Mouse (Mus musculus) NIH3T3 (cell line): ENCODE results near the gene 4930412O13Rik.

ENCODE experiments used
- DNase-seq: peaks from one replicate; pipeline ENCODE4 v3.0.0-alpha.2; 2012; ENCODE audit warnings: low read depth

4930412O13Rik gene

DNA sequence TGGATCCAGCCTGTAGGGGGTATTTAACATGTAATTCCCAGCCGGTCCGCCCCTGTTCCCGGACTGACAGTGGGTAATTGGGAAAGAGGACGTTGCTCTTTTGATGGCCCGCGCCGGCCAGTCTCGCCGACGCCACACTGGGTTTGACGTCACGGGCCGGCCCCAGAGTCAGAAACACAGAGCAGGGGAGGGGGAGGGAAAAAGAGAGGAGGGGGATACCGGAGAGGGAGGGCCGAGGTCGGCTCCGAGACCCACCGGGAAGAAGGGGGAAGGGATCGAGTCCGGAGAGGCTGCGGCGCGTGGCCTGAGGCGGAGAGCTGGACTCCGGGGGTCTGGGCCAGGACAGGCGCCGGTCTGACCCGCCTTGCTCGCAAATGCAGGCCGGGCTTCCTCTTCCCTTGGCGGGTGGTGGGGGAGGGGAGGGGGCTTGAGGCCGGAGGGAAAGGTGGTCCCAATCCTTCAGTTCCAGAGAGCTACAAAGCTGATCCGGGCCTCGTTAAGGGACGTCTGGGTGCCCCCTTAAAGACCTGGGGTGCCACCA, at the start of gene 4930412O13Rik:
Gene 4930412O13Rik, plus strand, starts transcription at position 202 of the 541 bp plus-strand sequence.
- no peak for DNase-seq

DNA sequence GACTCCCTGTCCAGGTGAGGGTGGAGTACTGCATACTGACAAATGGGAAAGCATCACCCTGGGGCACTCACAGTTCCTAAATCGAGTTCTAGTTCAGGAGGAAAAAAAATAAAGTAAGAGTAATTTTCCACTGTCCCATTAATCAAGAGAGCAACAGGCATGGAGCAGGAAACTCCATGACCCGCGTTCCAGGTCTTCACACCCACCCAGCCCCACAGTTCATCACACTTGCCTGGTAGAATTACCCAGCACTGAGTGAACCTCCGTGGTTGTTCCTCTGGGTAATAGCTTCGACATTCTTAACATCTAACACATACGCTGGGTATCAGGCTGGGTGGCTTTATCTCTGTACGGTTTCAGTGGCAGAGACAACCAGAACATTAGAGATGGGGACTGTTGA, 47.3 kb upstream of the 4930412O13Rik start:
- DNase-seq = no peak

DNA sequence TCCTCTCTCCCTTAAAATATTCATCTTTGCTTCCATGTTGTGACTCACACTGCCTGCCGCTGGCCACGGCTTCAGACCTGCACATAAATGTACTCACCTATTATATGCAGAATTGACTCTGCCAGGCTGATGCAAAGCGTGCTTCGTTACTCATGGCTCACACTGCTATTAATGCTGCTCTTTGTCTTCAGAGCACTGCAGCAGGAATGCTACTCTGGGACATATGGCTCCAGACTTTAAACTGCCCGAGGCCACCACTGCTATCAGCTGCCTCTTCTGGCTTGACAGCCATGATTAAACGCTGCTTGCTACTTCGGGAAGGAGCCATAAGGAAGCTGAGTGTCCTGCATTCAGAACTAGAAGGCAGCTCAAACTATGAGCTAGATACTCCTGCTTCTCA, 45.9 kb upstream of the 4930412O13Rik start:
- DNase-seq = peak; percentile 16

DNA sequence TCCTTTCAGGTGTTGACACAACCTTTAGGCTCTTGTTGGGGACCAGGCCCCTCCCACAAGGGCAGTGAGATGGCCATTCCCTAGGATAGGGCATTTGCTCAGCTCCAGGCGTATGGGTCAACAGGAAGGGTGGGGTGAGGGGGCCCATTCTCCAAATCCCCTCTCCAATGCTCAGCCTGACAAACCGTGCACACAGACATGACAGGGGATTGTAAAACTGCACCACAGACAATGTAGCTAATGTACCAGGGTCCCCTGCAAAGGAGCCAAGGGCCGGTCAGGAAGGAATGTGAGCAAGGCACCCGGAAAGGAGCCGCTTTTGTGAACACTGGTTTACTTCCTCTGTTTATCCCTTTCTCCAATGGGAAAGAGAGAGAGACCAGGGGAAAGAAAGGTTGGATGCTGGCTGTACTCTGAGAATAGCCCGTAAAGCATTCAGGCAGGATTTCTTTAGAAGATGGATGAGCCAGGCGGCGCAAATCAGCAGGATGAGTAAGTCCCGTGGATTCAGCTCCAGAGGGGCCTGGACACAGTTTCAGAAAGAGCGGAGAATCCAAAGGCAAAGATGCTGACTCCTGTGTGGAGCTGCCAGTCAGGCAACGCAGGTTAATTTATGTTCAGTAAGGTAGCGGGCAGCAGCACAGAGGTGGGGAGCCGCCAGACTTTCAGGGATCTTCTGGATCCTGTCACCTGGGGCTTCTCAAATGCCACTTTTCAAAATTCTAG, 28.0 kb upstream of the 4930412O13Rik start:
- DNase-seq = no peak

DNA sequence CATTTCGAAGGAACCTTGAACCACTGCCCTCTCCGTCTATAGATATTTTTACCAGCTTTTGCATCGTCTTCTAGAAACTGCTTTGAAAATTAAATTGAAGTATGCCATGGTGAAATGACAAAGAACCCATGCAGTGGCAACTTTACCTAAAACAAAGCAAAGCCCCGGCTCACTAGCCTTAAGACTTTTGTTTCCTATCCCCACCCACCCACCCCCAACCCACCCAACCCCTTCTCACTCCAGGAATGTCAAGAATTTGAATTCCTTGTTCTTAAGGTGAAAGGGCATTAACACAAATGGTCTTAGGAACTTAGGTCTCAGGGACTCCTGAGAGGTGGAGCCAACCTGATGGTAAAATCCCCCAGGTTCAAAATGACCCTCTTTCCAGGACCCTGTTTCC, 25.2 kb upstream of the 4930412O13Rik start:
- no peak for DNase-seq

DNA sequence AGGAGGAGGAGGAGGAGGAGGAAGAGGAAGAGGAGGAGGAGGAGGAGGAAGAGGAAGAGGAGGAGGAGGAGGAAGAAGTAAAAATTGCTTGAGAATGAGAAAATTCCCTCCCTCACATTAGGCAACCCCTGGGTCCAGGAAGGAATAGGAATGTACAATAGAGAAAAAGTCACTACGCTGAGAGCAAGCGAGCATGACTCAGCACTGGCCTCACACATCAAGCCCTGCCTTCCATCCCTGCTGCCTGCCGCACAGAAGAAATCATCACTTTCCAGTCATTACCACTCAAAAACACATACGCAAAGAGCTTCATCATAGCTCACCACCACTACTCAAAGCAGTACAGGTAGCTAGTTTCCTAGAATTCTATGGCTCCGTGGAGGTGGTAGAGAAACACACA, 20.4 kb upstream of the 4930412O13Rik start:
- peak; percentile 60 for DNase-seq

DNA sequence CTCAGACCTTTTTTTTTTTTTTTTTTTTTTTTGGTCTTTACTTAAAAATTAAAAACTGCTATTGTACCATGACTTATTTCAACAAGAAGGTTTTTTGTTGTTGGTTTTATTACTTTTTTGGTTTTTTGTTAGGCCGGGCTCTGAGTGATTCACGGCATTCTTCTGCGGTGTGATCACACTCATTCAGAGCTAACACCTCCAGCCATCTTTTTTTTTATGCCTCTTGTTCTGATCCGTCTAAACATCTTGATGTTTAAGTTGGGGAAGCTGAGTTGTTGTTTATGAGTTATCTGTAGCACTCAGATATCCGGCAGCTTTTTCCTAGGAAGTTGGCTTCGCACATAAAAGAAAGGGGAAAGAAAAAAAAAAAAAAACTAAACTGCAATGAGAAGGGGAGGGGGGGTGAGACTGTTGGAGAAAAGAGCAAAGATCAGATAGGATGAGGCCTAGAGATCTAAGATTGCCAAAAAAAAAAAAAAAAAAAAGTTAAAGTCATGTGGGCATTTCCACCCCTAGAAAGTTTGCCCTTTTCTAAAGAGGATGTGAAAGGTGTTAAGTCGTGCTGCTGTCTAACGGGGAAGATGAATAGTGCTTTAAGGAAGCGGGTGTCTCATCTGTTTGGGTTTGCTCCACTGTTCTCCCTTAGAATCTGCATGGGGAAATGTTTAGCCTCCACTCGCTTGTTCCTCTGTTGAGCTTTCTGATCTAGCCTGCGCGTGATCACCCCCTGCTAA, 13.8 kb upstream of the 4930412O13Rik start:
- peak; percentile 18 for DNase-seq

DNA sequence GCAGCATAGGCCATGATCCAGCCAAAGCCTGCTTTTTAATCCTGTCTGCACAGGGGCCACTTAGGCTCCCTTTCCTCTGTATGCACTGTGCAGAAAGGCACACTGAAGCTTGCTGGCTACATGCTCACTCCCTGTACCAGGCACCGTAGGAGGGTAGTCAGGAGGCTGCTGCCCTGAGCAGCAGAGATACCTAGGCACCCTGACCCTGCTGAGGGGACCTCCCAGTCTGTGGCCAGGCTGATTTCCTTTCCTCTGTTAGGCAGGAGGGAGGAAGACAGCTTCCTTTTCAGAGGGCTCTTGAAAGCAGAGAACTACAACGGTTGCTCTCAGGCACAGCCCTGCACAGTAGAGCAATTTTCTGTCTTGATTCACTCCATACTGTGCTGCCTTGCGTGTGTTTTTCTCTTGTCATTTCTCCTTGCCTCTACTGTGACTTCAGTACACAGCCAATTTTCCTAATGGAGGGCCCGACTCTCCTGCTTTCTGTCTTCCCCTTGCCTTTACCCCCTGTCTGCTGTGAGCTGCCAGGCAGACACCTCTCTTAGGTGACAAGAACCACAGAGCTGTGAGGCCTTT, 9.8 kb upstream of the 4930412O13Rik start:
- DNase-seq = no peak

DNA sequence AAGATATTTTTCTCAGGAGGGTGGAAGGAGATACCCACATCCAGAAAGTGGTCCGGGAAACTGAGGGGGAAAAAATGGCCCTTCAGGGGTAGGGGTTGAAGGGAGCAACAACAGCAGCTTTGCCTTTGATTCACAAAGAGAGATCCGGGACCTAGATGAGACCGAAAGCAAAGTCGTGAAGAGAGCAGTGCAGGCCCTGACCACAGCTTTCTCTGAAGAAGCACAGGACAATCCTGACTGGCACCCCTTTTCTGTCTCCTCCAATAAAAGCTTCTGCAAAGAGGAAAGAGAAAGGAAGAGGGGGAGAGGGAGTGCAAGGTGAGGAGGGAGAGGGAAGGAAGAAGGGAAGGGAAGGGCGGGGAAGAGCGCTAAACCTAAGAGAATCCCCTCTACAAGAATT, 9.3 kb upstream of the 4930412O13Rik start:
- no peak for DNase-seq

DNA sequence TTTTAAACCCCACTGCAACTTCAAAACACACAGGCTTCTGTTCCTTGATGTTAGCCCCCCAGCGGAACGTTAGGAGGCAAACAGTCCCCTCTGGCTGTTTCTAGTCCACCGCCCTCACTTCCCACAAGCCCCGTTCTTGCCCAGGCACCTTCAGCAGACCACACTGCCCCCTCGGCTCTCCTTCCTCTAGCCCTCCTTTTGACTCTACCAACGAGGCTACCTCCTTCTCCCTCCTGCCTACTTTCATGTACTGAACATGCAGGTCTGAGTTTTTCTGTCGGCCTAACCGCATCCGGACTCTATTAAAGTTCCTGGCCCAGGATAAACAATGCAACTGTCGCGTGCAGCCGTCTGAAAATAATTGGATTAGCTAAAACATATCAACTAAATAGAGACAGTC, 8.4 kb upstream of the 4930412O13Rik start:
- no peak for DNase-seq

DNA sequence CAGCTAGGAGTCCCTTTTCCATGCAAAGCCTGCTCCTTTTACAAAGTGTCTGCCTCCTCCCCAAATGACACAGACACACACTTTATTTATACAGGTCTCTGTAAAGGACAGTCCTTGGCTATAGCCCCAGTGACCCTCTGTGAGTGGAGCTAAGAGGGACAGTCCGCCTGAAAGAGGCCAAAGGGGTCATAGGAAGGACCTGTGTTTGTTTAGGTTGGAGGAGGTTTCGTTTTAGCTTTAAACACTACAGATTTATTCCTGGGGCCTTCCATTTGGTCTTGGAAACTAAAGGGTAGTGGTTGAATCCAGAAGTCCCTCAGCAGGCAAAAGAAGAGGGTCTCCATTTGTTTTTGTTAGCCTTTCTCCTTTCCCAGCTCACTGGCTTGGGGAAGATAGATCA, 7.3 kb upstream of the 4930412O13Rik start:
- no peak for DNase-seq

DNA sequence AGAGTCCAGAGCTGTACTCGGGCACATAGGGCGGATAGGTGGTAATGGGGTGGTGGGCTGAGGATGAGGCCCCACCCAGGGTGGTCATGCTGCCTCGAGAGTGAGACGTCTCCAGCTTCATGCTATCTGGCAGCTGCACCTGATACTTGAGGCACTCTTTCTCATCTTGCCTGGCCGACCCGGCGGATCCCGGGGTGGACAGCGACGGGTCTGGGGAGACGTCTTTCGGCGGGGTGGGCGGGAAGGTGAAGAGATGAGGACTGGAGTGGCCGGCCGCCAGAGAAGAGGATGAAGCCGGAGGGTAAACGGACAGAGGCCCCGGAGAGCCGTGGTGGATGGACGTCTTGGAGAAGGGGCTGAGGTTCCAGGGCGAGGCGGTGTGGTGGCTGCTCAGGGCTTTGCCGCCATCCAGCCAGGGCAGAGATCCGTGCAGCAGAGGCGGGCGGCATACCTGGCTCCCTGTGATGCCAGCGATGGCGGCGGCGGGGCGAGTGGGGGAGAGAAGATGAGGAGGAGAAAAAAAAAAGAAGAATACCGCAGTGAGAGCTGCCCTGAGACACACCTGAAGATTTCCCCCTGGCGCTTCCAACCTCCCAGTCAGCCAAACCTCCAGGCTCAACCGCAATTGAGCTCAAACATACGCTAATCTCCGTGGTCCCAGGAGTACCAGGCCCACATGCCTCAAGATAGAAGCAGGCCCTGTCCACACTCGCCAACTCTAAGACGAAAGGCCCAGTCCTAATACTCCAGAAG, 6.4 kb upstream of the 4930412O13Rik start:
- no peak for DNase-seq

DNA sequence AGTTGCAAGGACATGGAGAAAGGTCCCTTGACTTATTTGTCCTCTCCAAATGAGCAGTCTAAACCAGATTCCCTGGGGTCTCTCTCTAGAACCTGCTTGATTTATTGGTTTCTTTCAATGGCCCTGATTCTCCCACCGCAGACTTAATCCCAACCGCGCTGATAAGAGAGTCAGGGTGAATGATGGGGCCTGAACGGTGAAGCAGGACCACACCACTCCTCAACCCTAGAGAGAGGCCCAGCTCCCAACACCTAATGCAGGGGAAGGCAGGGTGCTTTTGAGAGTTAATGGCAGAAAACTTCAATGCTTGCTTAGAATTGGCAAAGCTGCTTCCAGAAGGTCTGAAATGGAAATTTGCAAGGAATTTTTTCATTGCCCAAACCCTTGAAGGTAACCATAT, 5.8 kb upstream of the 4930412O13Rik start:
- no peak for DNase-seq

DNA sequence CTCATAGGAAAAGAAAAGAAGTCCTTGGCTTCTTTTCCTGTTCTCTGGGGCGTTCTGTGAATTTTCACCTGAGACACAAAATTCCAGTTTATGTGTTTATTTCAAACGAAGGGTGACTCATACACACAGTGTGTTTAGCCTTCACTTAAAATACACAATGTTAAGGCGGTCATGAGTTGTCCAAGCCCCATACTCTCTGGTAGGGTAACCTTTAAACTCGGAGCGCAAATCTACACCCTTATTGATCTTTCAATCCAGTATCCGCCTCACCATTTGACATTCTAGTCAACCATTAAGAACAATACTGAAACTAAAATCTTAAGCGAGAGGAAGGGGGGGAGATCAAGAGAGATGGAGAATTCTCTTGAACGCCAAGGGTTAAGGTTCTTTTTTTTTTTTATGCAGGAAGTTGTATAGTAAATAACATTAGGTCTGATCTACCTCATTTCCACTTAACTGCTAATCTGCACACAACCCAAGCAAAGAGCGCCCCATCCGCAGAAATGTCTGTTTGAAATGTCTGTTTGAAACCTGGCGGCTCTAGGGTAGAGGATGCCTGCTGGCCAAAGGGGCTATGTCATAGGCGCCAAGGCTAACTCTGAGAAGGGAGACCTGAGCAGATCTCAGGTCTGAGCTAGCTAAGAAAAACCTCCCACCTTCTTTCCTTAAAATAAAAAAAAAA, 5.2 kb upstream of the 4930412O13Rik start:
- DNase-seq = no peak

DNA sequence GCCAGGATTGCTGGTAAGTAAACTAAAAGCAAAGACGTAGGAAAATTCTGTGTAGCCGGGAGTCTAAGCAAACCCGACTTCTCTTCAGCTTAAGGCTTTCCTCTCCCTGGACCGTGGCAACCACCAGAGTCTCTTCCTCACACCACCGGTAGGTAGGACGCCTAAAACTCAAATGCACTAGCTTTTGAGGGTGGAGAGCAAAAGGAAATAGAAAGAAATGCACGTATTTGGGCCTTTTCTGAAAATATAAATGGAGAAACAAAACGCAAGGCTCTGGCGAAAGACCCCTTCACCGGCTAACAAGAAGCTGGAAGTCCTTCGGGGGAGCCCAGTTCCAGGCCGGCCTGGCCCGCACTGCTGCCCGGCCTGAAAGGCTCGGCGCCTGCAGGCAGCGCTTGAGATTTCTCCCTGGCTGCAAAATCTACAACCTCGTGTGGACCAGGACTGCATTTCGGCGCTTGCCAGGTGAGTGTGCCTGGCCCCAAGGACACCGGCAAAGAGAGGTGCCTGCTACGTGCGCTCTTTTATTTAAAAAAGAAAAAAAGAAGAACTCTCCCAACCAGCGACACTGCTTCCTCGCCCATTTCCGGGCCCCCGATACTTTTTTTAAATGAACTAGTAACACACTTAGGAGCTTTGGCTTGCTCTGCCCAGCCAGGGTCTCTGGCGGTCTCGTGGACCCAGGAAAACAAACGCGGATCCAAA, 4.3 kb upstream of the 4930412O13Rik start:
- DNase-seq = no peak

DNA sequence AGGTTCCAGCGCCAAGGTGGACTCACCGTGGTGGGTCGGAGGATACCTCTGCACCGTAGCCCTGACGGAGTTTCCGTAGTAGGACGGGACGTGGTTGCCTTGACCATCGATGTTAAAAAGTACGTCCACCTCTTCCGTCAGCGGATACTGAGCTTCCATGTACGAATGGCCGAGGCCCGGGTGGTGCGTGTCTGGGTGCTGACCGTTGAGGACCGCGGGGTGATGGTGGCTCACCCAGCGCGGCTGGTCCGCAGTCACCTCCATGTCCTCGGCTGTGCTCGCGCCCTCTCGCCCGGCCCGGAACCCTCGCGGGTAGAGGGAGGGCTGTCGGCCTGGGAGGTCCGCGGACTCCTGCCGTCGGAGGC, 3.7 kb upstream of the 4930412O13Rik start:
- no peak for DNase-seq

DNA sequence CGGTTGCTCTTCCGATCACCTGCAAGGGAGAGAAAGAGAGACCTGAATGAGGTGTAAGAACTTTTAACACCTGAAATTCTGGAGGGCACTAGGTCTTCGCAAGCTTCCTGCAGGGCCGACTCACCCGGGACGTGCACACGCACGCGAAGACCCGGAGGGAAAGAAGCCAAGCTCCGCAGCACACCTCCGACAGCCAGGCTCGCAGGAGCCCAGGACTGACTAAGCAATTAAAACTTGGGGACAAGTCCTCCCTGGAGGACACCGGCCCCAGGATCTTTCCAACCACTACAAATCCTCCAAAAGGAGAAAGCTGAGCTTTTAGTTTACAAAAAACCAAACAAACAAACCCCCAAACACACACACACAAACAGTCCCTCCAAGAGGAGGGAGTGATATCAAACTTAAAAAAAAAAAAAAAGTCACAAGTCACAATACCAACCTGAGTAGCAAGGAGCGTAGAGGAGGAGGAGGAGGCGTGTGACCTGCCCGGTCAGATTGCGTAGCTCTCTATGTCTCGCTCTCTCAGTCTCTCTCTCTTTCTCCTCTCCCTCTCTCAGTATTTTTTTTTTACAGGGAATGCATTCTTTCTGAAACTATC, 3.0 kb upstream of the 4930412O13Rik start:
- DNase-seq = no peak

DNA sequence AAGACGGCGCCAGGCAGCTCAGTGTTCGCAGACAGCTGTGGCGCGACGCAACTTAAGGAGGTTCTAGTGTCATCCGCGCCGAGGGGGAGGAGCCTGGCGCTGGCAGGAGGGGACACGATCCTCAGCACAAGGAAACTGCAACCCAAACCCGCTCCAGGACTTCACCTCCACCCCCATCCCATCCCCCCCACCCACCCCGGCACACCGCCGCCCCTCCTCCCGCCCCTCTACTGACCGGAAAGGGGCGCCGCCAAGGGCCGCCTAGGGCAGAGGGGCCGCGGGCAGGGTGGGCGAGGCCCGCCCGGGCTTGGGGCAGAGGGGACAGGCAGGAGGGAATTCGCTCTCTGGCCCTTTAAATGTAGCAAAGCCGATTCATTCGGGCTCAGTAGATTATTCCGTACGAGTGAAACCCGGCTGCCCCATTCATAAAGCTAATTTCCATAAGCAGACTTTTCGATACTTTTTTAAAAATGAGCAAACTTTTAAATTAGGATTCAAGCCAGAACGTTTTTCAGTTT, 2.4 kb upstream of the 4930412O13Rik start:
- DNase-seq = peak; percentile 63

DNA sequence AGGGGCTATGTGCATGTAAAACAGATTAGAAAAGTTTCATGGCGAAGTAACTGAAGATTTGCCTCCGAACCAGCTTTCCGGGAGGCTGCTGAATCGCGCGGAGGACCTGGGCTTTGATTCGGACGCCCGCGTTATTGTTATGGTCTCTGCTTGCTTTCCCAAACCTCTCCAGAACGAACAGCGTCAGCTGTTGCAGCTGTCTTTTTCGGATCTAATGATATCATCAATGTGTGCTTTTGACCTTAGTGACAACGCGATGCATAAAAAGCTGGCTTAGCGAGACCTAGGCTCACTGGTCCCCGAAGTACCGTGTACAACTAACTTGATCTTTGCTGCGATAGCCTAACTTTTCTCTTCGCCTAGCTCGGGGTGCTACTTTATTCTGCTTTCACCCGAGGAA, 2.0 kb upstream of the 4930412O13Rik start:
- DNase-seq = peak; percentile 66

DNA sequence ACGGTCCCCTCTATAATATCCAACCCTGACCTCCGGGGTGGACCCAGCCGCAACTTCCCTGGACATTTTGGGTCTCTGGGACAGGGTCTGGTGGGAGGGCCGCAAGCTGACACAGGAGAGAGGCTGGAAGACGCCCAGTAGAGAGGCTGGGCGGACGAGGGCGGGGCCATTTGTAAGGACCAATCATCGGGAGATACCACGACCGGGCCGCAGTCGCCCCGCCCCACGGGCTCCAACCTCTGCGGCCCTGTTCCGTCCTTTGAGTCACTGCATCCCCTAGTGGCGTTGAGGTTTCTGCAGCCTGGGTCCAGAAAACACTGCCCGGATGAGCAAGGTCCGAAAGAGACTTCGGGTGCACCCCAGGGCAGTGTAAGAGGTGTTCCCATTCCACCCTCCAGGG, 1.6 kb upstream of the 4930412O13Rik start:
- DNase-seq = peak; percentile 98
